Mouse (Mus musculus) small intestine, adult 2 months (tissue): ENCODE measurements around the gene Gns.

Experiments
- CTCF ChIP-seq: fragments of 200-500 bp; IDR thresholded peaks from 2 replicates; pipeline ENCODE4 v1.5.1; 2012; ENCODE audit warnings: low read depth, mild to moderate bottlenecking, control low read depth, inconsistent platforms, low read length, moderate library complexity, mixed read lengths; ENCODE audit not compliant: insufficient replicate concordance, insufficient read length; ENCODE audit errors: extremely low read depth
- POLR2A ChIP-seq: fragments of 200-500 bp; IDR thresholded peaks from 2 replicates; pipeline ENCODE4 v1.6.1; 2012; ENCODE audit warnings: low read depth, mild to moderate bottlenecking, control low read depth, inconsistent platforms, low read length, moderate library complexity

DNA sequence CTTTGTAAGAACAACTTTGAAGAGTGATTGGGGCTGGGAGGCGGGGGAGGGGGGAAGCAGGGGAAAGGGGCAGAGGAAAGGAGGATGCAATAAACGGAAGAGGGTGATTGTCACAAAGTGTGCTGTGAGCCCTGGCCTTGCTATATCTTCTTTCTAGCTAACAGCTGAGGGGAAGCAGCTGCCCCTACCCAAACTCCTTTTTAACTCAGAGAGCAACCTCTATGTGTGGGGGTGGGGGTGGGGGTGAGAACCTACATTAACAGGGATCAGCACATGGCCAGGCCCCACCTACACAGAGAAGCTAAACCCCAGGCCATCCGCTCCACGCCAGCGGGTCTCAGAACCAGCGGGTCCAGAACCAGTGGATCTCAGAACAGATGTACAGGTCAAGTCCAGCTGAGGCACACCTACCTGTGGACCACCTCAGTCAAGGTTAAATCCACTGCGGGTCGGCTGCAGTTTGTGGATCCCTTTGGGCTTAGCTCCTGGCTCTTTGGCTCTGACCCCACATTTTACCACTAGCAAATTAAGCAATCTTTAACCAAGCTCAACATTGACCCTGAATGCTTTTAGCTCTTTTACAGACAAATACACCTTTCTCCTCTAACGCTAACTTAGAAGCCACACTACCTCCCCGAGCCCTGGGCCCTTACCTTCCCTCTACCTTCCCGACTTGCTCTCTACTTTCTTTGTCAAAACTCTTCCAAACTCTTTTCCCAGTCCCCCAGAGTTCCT lies 47.0 kb downstream of the Gns start:
- TF ChIP-seq CTCF (no peak), POLR2A (no peak)
